In genomic region chr13:67812961-67813709, GRCm38 (mm10) we compare ENCODE assay signal across 9 mouse cellular contexts. TPM values are rescaled to one million over a fixed set of nuclear protein-coding genes. Genes with fewer than 3 reads are reported as not detected.
DNase-seq lines count a peak whose midpoint lies in the region; ATAC-seq and TF ChIP-seq lines count a peak whose summit lies in the region.
"Had no signal": no experiment of that assay in that cellular context is flagged by ENCODE, and none has a peak within 500 bp of the region (broad histone marks: within the 10 kb centered on the region; RNA-seq: fewer than 3 reads in every experiment).

No protein-coding gene starts in this region.

- H3K4me2 ChIP-seq in hindbrain, embryonic 11.5 days (replicated peaks; ENCODE audit: low read depth, low read length): no peak overlapping the region

- no peaks in the 10 kb centered on the region for H3K36me3 ChIP-seq in MEL (ENCODE audit: control insufficient read depth in 1 of 2, insufficient read depth in 2 of 2, low read length in 2 of 2)
- no peaks in the 10 kb centered on the region for H3K36me3 ChIP-seq in hindbrain, embryonic 11.5 days (ENCODE audit: control insufficient read depth, insufficient read depth, low read length)
- no peaks in the 10 kb centered on the region for H3K36me3 ChIP-seq in megakaryocyte, embryonic 14.5 days (replicated peaks; ENCODE audit: low read length)

- no peak for TF ChIP-seq CTCF in MEL (IDR thresholded peaks at IDR 0.05 in 2 of 3, conservative IDR thresholded peaks at IDR 0.05 in 1 of 3; ENCODE audit: control insufficient read depth in 1 of 3, insufficient read depth in 1 of 3, low read depth in 2 of 3, low read length in 3 of 3, poor library complexity in 1 of 3, severe bottlenecking in 1 of 3)

- TF ChIP-seq EP300 in MEL (IDR thresholded peaks at IDR 0.05; ENCODE audit: low read depth in 1 of 2, low read length in 2 of 2): no peak

- peak overlapping the region; percentile 6 to 73; a peak in 3 of 4 replicates for H3K4me3 ChIP-seq in MEL (ENCODE audit: control insufficient read depth in 1 of 2, insufficient read depth in 1 of 2, low read depth in 2 of 2, low read length in 2 of 2)
- peak overlapping the region; percentile 78 for H3K4me3 ChIP-seq in hindbrain, embryonic 11.5 days (ENCODE audit: low read depth, low read length)
- peak overlapping the region; percentile 93 for H3K4me3 ChIP-seq in megakaryocyte, embryonic 14.5 days (replicated peaks)

- H3K79me2 ChIP-seq in MEL (ENCODE audit: control insufficient read depth, insufficient read depth, low read length, poor library complexity): no peaks in the 10 kb centered on the region

- no peak for TF ChIP-seq POLR2A in MEL (IDR thresholded peaks at IDR 0.05; ENCODE audit: control insufficient read depth in 1 of 2, insufficient read depth in 1 of 2, low read depth in 1 of 2, low read length in 2 of 2, poor library complexity in 1 of 2)

- no peaks in the 10 kb centered on the region for H3K27me3 ChIP-seq in MEL (ENCODE audit: control insufficient read depth in 1 of 2, insufficient read depth in 2 of 2, low read length in 2 of 2)
- no peaks in the 10 kb centered on the region for H3K27me3 ChIP-seq in hindbrain, embryonic 11.5 days (ENCODE audit: control insufficient read depth, insufficient read depth, low read length)
- H3K27me3 ChIP-seq in megakaryocyte, embryonic 14.5 days (replicated peaks): no peaks in the 10 kb centered on the region

- no peaks in the 10 kb centered on the region for H3K4me1 ChIP-seq in MEL (ENCODE audit: control insufficient read depth in 1 of 2, insufficient read depth in 2 of 2, low read length in 2 of 2)
- H3K4me1 ChIP-seq in hindbrain, embryonic 11.5 days (replicated peaks; ENCODE audit: control insufficient read depth, insufficient read depth, low read length): no peaks in the 10 kb centered on the region
- H3K4me1 ChIP-seq in megakaryocyte, embryonic 14.5 days: peaks cover 4% of the 10 kb centered on the region; the same call in 1 of the 2 replicates

- TF ChIP-seq RAD21 in MEL (IDR thresholded peaks at IDR 0.05; ENCODE audit: low read depth, low read length): no peak

- H3K27ac ChIP-seq in MEL (ENCODE audit: control insufficient read depth, low read depth, low read length): no peak overlapping the region
- no peak overlapping the region for H3K27ac ChIP-seq in hindbrain, embryonic 11.5 days (ENCODE audit: low read depth, low read length)

- intact Hi-C loops in heart, postnatal 25 days (cut with DNase I): loop anchor here (1.0 to 10.0 kb wide), 4 partner anchors 36 to 288 kb away; partner anchors contain the start of genes Gm26965, Zfp493, Zfp85 and Zfp87

- peak; percentile 56; the same call in 1 of the 2 replicates for ATAC-seq in hindbrain, embryonic 11.5 days (ENCODE audit: low FRiP score)

- H3K9me3 ChIP-seq in MEL (replicated peaks; ENCODE audit: insufficient read depth, low read length): no peaks in the 10 kb centered on the region
- H3K9me3 ChIP-seq in hindbrain, embryonic 11.5 days (ENCODE audit: control insufficient read depth, low read length): no peaks in the 10 kb centered on the region
- H3K9me3 ChIP-seq in megakaryocyte, embryonic 14.5 days: peaks cover 22% of the 10 kb centered on the region

- H3K9ac ChIP-seq in MEL (ENCODE audit: control insufficient read depth, low read depth, low read length, poor library complexity, severe bottlenecking): no peak overlapping the region
- no peak overlapping the region for H3K9ac ChIP-seq in hindbrain, embryonic 11.5 days (ENCODE audit: low read depth, low read length)

- DNase-seq in heart, adult 11 months: peak; percentile 36
- no peak for DNase-seq in heart, postnatal 25 days (ENCODE audit: low spot score)
- DNase-seq in MEL (ENCODE audit: low read depth, low spot score): no peak
- no peak for DNase-seq in hindbrain, embryonic 11.5 days (ENCODE audit: low spot score)
- DNase-seq in right cerebral cortex, postnatal 25 days: no peak
- no peak for DNase-seq in natural killer cell, adult 2 months (ENCODE audit: low spot score in 2 of 2)
- DNase-seq in frontal cortex, postnatal 36 days (ENCODE audit: low spot score in 2 of 2): no peak

- WGBS in hindbrain, embryonic 11.5 days: 79% methylated on average over 8 of the region's 8 CpGs

TF ChIP-seq in MEL, 35 proteins besides CTCF, POLR2A, EP300 and RAD21:
- TF ChIP-seq ETS1 (IDR thresholded peaks at IDR 0.05; ENCODE audit: low read depth, low read length) (no peak), SIN3A (IDR thresholded peaks at IDR 0.05; ENCODE audit: low read length) (no peak; the same call in 1 of the 2 replicates), NELFE (IDR thresholded peaks at IDR 0.05; ENCODE audit: low read depth, low read length) (no peak), MAX (IDR thresholded peaks at IDR 0.05; ENCODE audit: low read length) (no peak), GABPA (IDR thresholded peaks at IDR 0.05; ENCODE audit: low read depth, low read length) (no peak), MXI1 (IDR thresholded peaks at IDR 0.05; ENCODE audit: low read depth, low read length) (no peak), TBP (IDR thresholded peaks at IDR 0.05; ENCODE audit: low read depth, low read length) (no peak), GATA1 (IDR thresholded peaks at IDR 0.05; ENCODE audit: low read depth, low read length) (no peak), ELF1 (IDR thresholded peaks at IDR 0.05; ENCODE audit: low read depth, low read length) (no peak), POLR2AphosphoS5 (IDR thresholded peaks at IDR 0.05; ENCODE audit: borderline replicate concordance, low read depth, low read length) (no peak), SMC3 (IDR thresholded peaks at IDR 0.05; ENCODE audit: low read depth, low read length) (no peak), MYB (IDR thresholded peaks at IDR 0.05; ENCODE audit: low read depth, low read length) (no peak), MYC (IDR thresholded peaks at IDR 0.05; ENCODE audit: low read depth, low read length) (no peak), ZNF384 (IDR thresholded peaks at IDR 0.05; ENCODE audit: low read depth, low read length) (no peak), ZC3H11A (IDR thresholded peaks at IDR 0.05; ENCODE audit: low read depth, low read length) (no peak), HCFC1 (IDR thresholded peaks at IDR 0.05; ENCODE audit: low read depth, low read length) (no peak), ZKSCAN1 (IDR thresholded peaks at IDR 0.05; ENCODE audit: low read depth, low read length) (no peak), MAZ (IDR thresholded peaks at IDR 0.05; ENCODE audit: low read depth, low read length) (no peak)

RNA-seq across cellular contexts. Expression of gene Zfp273, which starts 0.4 kb away (rescaled TPM):
- total RNA-seq in heart, postnatal 25 days (2021): 1 to 10 TPM; 2.5 to 2.6 TPM
- total RNA-seq in MEL (2012; rRNA removed): 0.39 and 0.58 TPM in 2 replicates
- polyA plus RNA-seq in MEL (2012; ENCODE audit: insufficient read depth in 1 of 2, insufficient read length in 2 of 2, low read depth in 1 of 2, low replicate concordance in 2 of 2, missing spikeins in 1 of 2): under 1 TPM in 1 of 2 experiments, not detected in 1; 0.77 TPM
- 8.4 and 9.7 TPM in 2 replicates for polyA plus RNA-seq in hindbrain, embryonic 11.5 days (2014; fragmentation: Nextera tagmentation; extraction: Ambion mirVana)
- not detected in 2 replicates for polyA plus RNA-seq in megakaryocyte, embryonic 14.5 days (2012; ENCODE audit: insufficient read depth, low replicate concordance)

RNA-seq across cellular contexts. Expression of gene Gm10037, which starts 17.8 kb away (rescaled TPM):
- 1 to 10 TPM in 1 of 2 experiments, not detected in 1; 1.1 TPM for total RNA-seq in heart, postnatal 25 days (2021)
- total RNA-seq in MEL (2012; rRNA removed): not detected in 2 replicates
- not detected for polyA plus RNA-seq in MEL (2012; ENCODE audit: insufficient read depth in 1 of 2, insufficient read length in 2 of 2, low read depth in 1 of 2, low replicate concordance in 2 of 2, missing spikeins in 1 of 2)
- polyA plus RNA-seq in hindbrain, embryonic 11.5 days (2014; fragmentation: Nextera tagmentation; extraction: Ambion mirVana): 2.7 and 3.3 TPM in 2 replicates
- not detected in 2 replicates for polyA plus RNA-seq in megakaryocyte, embryonic 14.5 days (2012; ENCODE audit: insufficient read depth, low replicate concordance)
- total RNA-seq: common myeloid progenitor, adult 5-6 weeks had no signal

RNA-seq across cellular contexts. Expression of gene Zfp493, which starts 33.6 kb away (rescaled TPM):
- 1 to 10 TPM; 1.5 TPM for total RNA-seq in heart, postnatal 25 days (2021)
- total RNA-seq in MEL (2012; rRNA removed): not detected in 2 replicates
- polyA plus RNA-seq in MEL (2012; ENCODE audit: insufficient read depth in 1 of 2, insufficient read length in 2 of 2, low read depth in 1 of 2, low replicate concordance in 2 of 2, missing spikeins in 1 of 2): under 1 TPM in 1 of 2 experiments, not detected in 1; 0.38 TPM
- 3.8 and 3.9 TPM in 2 replicates for polyA plus RNA-seq in hindbrain, embryonic 11.5 days (2014; fragmentation: Nextera tagmentation; extraction: Ambion mirVana)
- polyA plus RNA-seq in megakaryocyte, embryonic 14.5 days (2012; ENCODE audit: insufficient read depth, low replicate concordance): 0.17 TPM in 1 of 2 replicates, not detected in the other

RNA-seq across cellular contexts. Expression of gene BC048507, which starts 50.0 kb away (rescaled TPM):
- not detected for total RNA-seq in heart, postnatal 25 days (2021)
- not detected in 2 replicates for total RNA-seq in MEL (2012; rRNA removed)
- polyA plus RNA-seq in MEL (2012; ENCODE audit: insufficient read depth in 1 of 2, insufficient read length in 2 of 2, low read depth in 1 of 2, low replicate concordance in 2 of 2, missing spikeins in 1 of 2): not detected
- polyA plus RNA-seq in hindbrain, embryonic 11.5 days (2014; fragmentation: Nextera tagmentation; extraction: Ambion mirVana): not detected in 2 replicates
- not detected in 2 replicates for polyA plus RNA-seq in megakaryocyte, embryonic 14.5 days (2012; ENCODE audit: insufficient read depth, low replicate concordance)
- total RNA-seq: common myeloid progenitor, adult 5-6 weeks had no signal

RNA-seq across cellular contexts. Expression of gene Zfp85, which starts 58.1 kb away (rescaled TPM):
- 1 to 10 TPM; 1.8 to 2.4 TPM for total RNA-seq in heart, postnatal 25 days (2021)
- total RNA-seq in MEL (2012; rRNA removed): 1.4 and 2.1 TPM in 2 replicates
- polyA plus RNA-seq in MEL (2012; ENCODE audit: insufficient read depth in 1 of 2, insufficient read length in 2 of 2, low read depth in 1 of 2, low replicate concordance in 2 of 2, missing spikeins in 1 of 2): 1 to 10 TPM in 1 of 2 experiments, not detected in 1; 1.6 TPM
- polyA plus RNA-seq in hindbrain, embryonic 11.5 days (2014; fragmentation: Nextera tagmentation; extraction: Ambion mirVana): 6.0 and 6.3 TPM in 2 replicates
- polyA plus RNA-seq in megakaryocyte, embryonic 14.5 days (2012; ENCODE audit: insufficient read depth, low replicate concordance): 0.12 TPM in 1 of 2 replicates, not detected in the other

Comparison
In these comparisons a context has a peak if more than half of its experiments do, and no peak if none do; other contexts are left out.
1. H3K4me3 ChIP-seq: peak in every context shown above with its lines; median percentile 93 in megakaryocyte, embryonic 14.5 days; 78 in hindbrain, embryonic 11.5 days; 40 in MEL.